Mouse (Mus musculus) urinary bladder, adult 2 months (tissue): ENCODE measurements around the gene Hist1h2ae. TPM values are rescaled to one million over a fixed set of nuclear protein-coding genes. Genes with fewer than 3 reads are reported as not detected.
"Not testable (repeated sequence)": the region's sequence is repeated elsewhere in the genome, so short reads cannot be mapped to it uniquely, and the experiment has no call there.

Experiments used
- DNase-seq: peaks from one replicate; pipeline ENCODE4 v3.0.0; 2022; ENCODE audit warnings: low spot score
- polyA plus RNA-seq: library from polyadenylated mRNA; depleted of rRNA; stranded (reverse); fragments of >200 nt; gene quantifications from 2 replicates; pipeline ENCODE4 v1.2.3, GENCODE M21; 2012

Gene Hist1h2ae
- polyA plus RNA-seq, 1 experiment, result 0.15 TPM

DNA sequence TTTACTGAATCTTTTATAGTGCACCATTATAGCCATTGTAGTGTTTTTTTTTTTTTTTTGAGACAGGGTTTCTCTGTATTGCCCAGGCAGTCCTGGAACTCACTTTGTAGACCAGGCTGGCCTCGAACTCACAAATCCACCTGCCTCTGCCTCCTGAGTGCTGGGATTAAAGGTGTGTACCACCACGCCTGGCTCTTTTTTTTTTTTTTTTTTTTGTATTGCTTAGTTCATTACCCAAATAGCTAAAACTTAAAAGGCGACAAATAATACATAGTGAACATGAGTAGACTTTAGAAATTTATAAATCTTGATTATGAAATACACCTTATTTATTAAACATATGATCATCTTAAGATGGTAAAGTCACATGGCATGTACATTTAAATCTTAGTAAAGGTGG, 29.5 kb downstream of the Hist1h2ae start:
- no peak for DNase-seq

GRCm38 (mm10) chr13:23539821-23540220, 31.2 kb downstream of the Hist1h2ae start:
- not testable (repeated sequence) for DNase-seq

DNA sequence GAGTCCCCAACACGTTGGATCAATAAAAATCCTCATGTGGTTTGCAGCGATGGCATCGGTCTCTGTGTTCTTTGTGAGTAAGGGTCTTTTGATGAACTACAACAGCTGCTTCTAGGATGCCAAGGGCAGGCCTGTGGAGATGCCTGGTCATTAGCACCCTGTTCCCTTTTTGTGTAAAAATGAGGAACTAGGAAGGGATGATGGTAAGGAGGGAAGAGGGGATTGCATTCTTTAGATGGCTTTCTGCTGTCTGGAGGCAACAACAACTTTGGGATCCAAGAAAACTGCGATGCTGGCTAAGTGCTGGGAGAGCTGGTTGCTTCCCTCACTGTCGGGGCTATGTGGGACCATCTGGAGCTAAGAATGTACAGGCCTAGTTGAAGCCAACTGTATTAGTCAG, 32.8 kb downstream of the Hist1h2ae start:
- no peak for DNase-seq

- DNase-seq, result no peak
Measured at GRCm38 (mm10) chr13:23537006-23537710, 33.9 kb downstream of the Hist1h2ae start.

- no peak for DNase-seq
Measured at GRCm38 (mm10) chr13:23536076-23536822, 34.8 kb downstream of the Hist1h2ae start.

DNA sequence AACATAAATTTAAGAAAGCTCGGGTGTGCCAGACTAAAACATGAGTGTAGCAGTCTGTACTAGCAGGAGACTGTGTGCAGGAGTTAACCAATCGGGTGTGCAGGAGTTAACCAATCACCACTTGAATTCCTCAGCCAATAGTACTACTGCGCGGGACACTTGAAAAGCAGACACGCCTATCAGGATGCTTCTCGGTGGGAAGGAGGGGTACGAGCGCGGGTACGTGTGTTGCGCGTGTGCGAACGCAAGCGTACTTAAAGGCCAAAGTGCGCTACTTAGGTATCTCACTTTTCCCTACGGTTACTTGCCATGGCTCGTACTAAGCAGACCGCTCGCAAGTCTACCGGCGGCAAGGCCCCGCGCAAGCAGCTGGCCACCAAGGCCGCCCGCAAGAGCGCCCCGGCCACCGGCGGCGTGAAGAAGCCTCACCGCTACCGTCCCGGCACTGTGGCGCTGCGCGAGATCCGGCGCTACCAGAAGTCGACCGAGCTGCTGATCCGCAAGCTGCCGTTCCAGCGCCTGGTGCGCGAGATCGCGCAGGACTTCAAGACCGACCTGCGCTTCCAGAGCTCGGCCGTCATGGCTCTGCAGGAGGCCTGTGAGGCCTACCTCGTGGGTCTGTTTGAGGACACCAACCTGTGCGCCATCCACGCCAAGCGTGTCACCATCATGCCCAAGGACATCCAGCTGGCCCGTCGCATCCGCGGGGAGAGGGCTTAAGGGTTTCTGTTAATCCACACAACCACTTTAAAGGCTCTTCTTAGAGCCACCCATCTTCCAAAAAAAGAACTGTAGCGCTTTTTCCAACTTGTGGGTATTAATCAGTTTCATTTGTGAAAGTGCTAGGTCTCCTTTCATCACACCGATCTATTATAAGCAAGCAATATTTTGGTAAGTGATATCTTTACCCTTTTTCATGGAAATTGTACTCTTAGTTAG, 35.6 kb downstream of the Hist1h2ae start, which contains the start of gene Hist1h3g:
Gene Hist1h3g, plus strand, starts transcription at position 286 of the 939 bp plus-strand sequence.
- peak; percentile 57 for DNase-seq

GRCm38 (mm10) chr13:23534368-23535131, 36.5 kb downstream of the Hist1h2ae start:
- DNase-seq, result no peak

- DNase-seq, result not testable (repeated sequence)
Measured at GRCm38 (mm10) chr13:23533560-23534367, 37.3 kb downstream of the Hist1h2ae start, which contains the start of gene Hist1h2af. Gene Hist1h2af (plus strand): TSS chr13:23533906.

DNA sequence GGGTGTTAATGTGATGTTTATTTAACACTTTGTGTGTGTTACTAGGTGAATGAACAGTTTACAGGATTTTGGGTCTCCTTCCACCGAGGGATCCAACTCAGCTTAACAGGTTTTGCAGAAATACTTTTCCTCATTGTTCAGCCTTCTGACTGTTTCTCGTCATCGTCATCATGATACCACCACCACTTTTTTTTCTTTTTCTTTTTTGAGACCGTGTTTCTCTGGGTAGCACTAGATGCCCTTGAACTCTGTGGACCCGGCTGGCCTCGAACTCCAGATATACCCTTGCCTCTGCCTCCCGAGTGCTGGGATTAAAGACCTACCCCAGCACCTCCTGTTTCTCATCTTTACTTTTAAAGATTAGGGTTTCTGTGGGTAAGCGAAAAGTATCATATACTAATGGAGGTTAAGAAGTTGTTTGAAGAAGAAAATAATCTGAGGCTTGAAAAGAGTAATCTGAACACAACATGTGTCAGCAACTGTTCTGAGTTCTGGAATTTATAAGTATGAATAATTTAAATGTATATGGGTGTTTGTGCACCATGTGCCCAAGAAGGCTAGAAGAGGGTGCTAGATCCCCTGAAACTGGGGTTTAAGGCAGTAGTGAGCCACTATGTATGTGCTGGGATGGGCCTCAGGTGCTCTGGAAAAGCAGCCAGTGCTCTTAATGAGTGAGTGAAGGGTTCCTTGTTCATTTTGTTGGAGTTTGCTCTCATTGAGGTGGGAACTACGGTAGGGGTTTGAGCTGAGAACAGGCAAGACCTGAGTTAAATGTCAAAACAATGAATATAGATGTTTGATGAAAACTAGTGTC, 38.6 kb downstream of the Hist1h2ae start:
- DNase-seq, result no peak

DNA sequence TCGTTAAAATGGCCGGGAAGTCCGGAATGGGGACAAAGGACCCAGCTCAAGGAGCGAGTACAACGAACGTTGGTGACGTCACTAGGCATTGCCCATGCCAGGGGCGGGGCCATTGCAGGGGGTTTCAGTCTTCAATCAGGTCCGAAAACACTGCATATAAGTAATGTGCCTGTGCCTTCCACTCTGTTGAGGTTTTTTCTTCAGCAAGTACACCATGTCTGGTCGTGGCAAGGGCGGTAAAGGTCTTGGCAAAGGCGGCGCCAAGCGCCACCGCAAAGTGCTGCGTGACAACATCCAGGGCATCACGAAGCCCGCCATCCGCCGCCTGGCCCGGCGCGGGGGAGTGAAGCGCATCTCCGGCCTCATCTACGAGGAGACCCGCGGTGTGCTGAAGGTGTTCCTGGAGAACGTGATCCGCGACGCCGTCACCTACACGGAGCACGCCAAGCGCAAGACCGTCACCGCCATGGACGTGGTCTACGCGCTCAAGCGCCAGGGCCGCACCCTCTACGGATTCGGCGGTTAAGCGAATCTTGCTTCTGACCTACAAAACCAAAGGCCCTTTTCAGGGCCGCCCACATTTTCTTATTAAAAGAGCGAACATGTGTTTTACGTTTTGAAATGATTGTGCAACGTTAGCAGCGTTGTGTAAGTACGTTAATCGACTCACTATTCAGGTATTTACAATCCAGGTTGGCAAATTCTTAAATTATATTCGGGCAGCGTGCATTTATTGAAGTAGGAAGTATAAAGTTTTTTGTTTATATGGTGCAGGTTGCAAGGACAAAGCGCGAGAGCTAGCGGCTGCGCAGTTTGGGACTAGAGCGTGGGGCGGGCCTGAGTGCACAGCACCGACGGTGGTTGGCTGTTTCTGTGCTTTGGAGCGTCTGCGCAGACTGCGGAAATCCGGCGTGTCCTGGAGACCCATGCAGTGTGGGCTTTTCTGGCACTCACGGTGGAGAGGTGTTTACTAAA, 39.8 kb downstream of the Hist1h2ae start, which contains the start of gene Hist1h4h:
Gene Hist1h4h, plus strand, starts transcription at position 150 of the 975 bp plus-strand sequence.
- peak; percentile 86 for DNase-seq

DNA sequence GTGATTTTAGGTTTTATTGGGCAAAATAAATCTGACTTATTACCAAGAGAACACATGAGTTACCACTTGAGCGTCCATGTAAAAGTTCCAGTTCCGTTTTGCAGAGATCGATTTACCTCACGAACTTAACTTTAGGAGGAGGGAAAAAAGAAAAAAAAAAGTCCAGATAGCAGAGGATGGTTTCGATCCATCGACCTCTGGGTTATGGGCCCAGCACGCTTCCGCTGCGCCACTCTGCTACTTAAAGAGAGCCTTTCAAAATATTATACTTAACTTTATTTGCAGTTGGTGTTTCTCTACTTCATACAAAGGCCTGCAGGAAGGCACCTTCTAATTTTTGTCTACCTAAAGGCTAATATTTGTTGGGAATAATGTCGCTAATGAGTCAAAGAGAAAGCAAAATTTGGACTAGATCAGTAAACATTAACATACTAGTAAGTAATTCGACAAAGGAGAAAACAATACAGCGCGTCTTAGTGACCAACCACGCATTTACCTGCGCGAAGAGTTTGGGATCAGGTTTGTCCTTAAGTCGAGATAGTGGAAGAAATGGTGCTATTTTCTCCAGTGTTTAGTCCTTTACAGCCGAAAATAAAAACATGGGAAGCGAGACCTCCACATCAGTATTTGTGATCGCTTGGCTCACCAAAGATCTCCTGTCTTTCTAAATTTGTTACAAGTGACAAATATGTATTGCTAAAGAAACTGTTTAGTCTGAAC, 40.7 kb downstream of the Hist1h2ae start:
- DNase-seq, result peak; percentile 41

DNA sequence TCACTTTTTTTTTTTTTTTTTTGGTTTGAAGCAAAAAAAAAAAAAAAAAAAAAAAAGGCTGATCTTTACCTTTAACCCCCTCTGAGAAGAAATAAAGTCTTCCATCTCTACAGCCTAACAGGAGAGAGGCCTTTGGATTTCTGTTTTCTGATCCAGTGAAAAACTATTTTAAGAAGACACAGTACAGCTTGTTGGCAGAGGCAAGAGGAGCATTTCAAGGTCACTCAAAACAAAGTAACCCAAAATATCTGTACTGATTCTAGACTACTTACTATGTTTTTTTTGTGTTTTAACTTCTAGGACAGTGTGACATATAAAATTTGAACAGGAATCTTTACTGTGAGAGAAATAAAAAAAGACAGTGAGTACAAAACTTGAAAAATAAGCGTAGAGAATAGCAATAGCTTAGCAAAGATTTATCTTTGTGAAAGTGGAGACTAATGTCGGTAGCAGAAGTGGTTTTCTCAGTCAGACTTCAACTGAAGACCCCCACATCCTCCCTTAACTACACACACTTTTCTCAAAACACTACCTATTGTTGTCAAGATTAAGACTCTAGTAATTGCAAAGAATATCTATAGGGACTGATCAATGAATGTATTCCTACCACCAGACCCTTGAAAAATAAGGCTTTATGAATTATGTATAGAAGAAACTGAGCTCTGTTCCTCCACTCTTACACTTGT, 41.4 kb downstream of the Hist1h2ae start:
- DNase-seq, result no peak

- no peak for DNase-seq
Measured at GRCm38 (mm10) chr13:23529005-23529404, 42.0 kb downstream of the Hist1h2ae start.

DNA sequence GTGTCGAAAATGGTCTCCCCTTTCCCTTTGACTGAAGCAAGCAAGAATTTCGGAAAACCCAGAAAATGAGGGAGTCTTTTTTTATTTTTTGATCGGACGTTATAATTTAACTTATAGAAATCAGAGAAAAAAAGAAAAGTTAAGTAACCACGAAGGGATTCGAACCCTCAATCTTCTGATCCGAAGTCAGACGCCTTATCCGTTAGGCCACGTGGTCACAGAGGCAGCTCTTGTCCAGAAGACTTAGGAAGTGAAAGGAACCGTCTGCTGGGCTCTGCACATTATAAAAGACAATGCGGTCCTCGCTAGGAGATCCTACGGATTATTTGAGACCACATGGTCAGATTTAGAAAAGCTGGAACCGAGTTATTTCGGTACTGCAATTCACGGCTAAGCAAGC, 44.7 kb downstream of the Hist1h2ae start:
- peak; percentile 86 for DNase-seq

DNA sequence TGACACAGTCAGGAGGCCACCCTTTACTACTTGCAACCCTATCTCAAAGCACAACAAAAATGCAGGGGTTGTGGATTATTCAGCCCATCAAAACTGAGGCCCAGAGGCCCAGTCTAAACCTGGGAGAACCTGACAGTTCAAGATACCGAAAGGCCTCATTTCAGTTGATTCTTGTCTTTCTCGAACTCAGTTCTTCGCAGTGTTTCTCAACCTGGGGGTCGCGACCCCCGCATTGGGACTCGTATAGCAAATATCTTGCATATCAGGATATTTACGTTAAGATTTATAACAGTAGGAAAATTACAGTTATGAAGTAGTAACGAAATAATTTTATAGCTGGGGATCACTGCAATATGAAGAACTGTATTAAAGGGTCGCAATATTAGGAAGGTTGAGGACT, 45.1 kb downstream of the Hist1h2ae start:
- DNase-seq, result no peak

GRCm38 (mm10) chr13:23524654-23525053, 46.4 kb downstream of the Hist1h2ae start:
- DNase-seq, result peak; percentile 58

- DNase-seq, result no peak
Measured at GRCm38 (mm10) chr13:23523976-23524375, 47.0 kb downstream of the Hist1h2ae start.
